Mouse (Mus musculus): Measurements from ENCODE around the gene 0610010K14Rik. TPM values are rescaled to one million over a fixed set of nuclear protein-coding genes. Genes with fewer than 3 reads are reported as not detected.

Gene 0610010K14Rik
- polyA plus RNA-seq, 1 experiment from 2014 or later: 227 TPM

DNA sequence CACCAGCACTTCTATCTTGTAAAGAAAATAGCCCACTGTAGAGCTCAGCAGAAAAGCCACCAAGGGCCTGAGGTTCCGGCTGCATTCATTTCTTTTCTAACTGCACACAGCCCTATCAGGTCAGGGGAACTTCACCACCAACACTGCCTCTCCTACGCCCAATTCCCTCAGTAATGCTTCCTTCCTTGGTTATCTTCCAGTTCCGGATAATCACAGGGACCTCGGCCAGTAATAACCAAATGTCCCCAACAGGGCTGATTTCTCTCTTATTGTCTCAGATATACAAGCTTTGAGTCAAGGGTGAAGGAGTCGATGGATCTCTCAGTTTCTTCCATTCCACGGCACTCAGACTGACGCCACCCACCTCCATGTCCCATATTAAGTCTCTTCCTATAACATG is 30.4 kb downstream of the 0610010K14Rik start:
- H3K27ac ChIP-seq: no peak overlapping the region
- no peaks in the 10 kb centered on the region for H3K4me1 ChIP-seq
- no peak for DNase-seq (ENCODE audit: extremely low spot score, low spot score)
- H3K36me3 ChIP-seq (replicated peaks): no peaks in the 10 kb centered on the region
- H3K4me3 ChIP-seq: no peak overlapping the region
- no peaks in the 10 kb centered on the region for H3K9me3 ChIP-seq
- peaks cover 7% of the 10 kb centered on the region for H3K27me3 ChIP-seq (ENCODE audit: poor library complexity, severe bottlenecking)
- 89% methylated on average over 7 of the region's 7 CpGs for WGBS

DNA sequence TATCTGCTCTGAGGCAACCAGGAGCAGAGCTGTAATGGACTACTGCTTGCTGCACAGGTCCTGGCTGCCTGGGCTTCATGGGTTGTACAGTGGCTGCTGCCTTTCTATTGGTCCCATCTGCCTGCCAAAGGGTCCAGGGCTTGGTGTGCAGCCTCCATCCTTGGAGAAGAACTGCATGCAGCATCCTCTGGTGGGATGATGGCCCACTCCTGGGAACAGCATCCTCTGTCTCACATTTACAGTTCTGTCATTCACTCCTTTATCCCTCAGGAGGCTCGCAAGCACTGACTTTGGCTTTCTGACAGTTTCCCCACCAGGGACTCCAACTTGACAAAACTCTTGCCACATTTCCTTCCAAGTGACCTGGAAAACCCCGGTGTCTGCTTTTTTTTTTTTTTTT is 30.9 kb downstream of the 0610010K14Rik start:
- 83% methylated on average over 2 of the region's 2 CpGs for WGBS
- no peak for DNase-seq (ENCODE audit: extremely low spot score, low spot score)
- H3K9me3 ChIP-seq: no peaks in the 10 kb centered on the region
- H3K27ac ChIP-seq: no peak overlapping the region
- 0 out of 2 replicates have a peak, but pooled peaks cover 2% of the 10 kb centered on the region for H3K27me3 ChIP-seq (ENCODE audit: poor library complexity, severe bottlenecking)
- H3K4me3 ChIP-seq: no peak overlapping the region
- no peaks in the 10 kb centered on the region for H3K36me3 ChIP-seq (replicated peaks)
- H3K4me1 ChIP-seq: no peaks in the 10 kb centered on the region

GRCm38 (mm10) chr11:70201691-70202090 is 36.0 kb downstream of the 0610010K14Rik start:
- no peaks in the 10 kb centered on the region for H3K36me3 ChIP-seq (replicated peaks)
- no peak overlapping the region for H3K27ac ChIP-seq
- no peaks in the 10 kb centered on the region for H3K9me3 ChIP-seq
- WGBS: 36% methylated on average over 5 of the region's 5 CpGs
- H3K27me3 ChIP-seq (ENCODE audit: poor library complexity, severe bottlenecking): no peaks in the 10 kb centered on the region
- no peak overlapping the region for H3K4me3 ChIP-seq
- H3K4me1 ChIP-seq: peaks cover 4% of the 10 kb centered on the region
- DNase-seq (ENCODE audit: extremely low spot score, low spot score): peak; percentile 79

- DNase-seq (ENCODE audit: extremely low spot score, low spot score): no peak
- no peaks in the 10 kb centered on the region for H3K27me3 ChIP-seq (ENCODE audit: poor library complexity, severe bottlenecking)
- H3K4me1 ChIP-seq: peaks cover 4% of the 10 kb centered on the region
- 88% methylated on average over 5 of the region's 5 CpGs for WGBS
- no peaks in the 10 kb centered on the region for H3K9me3 ChIP-seq
- no peak overlapping the region for H3K4me3 ChIP-seq
- H3K36me3 ChIP-seq (replicated peaks): no peaks in the 10 kb centered on the region
- no peak overlapping the region for H3K27ac ChIP-seq
Measured at GRCm38 (mm10) chr11:70200036-70200608, 37.6 kb downstream of the 0610010K14Rik start.

DNA sequence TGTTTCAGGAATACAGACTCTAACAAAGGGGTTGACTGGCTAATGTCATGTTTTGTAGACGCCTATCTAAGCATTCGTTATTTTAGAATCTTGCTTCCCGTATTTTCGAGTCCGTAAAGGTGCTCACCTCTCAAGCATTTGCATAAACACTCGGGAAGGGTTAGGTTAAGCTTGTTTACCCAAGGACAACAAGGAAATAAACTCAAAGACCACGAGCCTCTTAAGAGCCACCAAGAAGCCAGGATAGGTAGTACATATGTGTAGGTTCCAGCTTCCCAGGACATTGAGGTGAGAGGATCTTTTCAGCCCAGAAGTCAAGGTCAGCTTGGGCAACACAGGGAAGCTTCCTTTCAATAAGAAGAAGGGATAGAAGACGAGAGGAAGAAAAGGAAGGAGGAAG is 38.6 kb downstream of the 0610010K14Rik start:
- 84% methylated on average over 8 of the region's 8 CpGs for WGBS
- DNase-seq (ENCODE audit: extremely low spot score, low spot score): no peak
- Histone ChIP-seq H3K4me3 (no peak overlapping the region), H3K27ac (no peak overlapping the region), H3K27me3 (ENCODE audit: poor library complexity, severe bottlenecking) (no peaks in the 10 kb centered on the region), H3K9me3 (no peaks in the 10 kb centered on the region), H3K36me3 (replicated peaks) (no peaks in the 10 kb centered on the region), H3K4me1 (peaks cover 4% of the 10 kb centered on the region)

DNA sequence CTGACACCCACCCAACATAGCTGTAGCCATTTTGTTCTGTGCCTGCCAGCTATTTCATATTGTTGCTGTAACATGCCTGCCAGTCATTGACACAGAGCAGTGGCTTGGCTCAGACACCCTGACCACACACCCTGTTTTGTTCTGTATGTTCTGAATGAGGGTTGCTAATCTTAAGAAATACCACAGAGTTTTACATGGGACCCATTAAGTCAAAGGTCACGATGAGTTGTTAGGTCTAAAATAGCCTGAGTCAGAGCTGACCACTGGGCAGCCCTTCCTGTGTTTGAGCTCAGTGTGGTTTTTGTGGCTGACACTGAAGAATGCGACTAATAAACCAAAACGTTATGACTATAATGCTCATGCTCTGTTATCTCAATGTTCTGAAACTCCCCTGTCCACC is 39.4 kb downstream of the 0610010K14Rik start:
- 90% methylated on average over 3 of the region's 3 CpGs for WGBS

DNA sequence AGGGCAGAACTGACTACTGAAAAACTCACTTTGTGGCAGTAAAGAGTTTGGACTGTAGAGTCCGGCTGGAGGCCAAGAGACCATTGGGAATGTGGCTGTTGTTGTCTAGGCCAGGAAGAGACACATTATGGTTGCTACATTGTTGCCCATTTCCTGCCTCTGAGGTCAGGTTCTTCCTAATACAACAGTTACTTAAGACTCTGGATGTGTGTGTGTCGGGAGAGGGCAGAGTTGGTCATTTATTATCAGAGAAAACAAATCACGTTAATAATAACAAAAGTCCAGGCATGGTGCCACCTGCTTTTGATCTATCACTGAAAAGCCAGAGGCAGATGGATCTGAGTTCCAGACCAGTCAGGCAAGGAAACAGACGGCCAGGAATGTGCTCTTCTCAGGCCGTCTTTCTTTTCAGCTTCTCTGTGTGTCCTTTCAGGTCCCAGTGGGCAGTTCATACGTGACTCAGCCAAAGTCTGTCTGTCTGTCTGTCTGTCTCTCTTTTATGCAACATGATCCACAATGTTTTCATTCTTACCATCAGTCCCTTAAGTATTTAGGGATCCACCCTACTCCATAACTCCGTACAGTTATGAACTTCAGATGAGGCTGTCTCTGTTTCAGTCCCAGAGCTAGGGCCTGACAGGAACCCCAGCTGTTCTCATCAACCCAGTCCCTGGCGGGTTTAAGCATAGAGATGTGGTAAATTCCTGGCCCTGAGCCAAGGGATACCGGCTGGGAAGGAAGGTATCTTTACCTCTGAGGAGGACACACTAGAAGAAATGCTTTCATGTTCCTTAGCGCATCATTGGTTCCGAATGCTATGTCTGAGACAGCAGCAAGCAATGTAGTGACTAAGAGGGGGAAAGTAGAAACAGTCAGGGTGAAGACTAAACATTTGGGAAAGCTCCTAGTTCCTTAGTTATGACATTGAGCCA is 44.1 kb downstream of the 0610010K14Rik start:
- Histone ChIP-seq H3K4me3 (no peak overlapping the region), H3K27ac (no peak overlapping the region), H3K9me3 (no peaks in the 10 kb centered on the region), H3K36me3 (replicated peaks) (no peaks in the 10 kb centered on the region), H3K4me1 (no peaks in the 10 kb centered on the region), H3K27me3 (ENCODE audit: poor library complexity, severe bottlenecking) (no peaks in the 10 kb centered on the region)
- no peak for DNase-seq (ENCODE audit: extremely low spot score, low spot score)
- WGBS: 73% methylated on average over 11 of the region's 11 CpGs

More for the DNA sequence above, 39.4 kb downstream of the 0610010K14Rik start:
- Histone ChIP-seq H3K27me3 (ENCODE audit: poor library complexity, severe bottlenecking) (no peaks in the 10 kb centered on the region), H3K27ac (no peak overlapping the region), H3K4me3 (no peak overlapping the region), H3K36me3 (replicated peaks) (no peaks in the 10 kb centered on the region), H3K4me1 (peaks cover 4% of the 10 kb centered on the region), H3K9me3 (no peaks in the 10 kb centered on the region)
- DNase-seq (ENCODE audit: extremely low spot score, low spot score): no peak

GRCm38 (mm10) chr11:70192157-70192556 is 45.6 kb downstream of the 0610010K14Rik start:
- Histone ChIP-seq H3K9me3 (no peaks in the 10 kb centered on the region), H3K27ac (no peak overlapping the region), H3K36me3 (replicated peaks) (no peaks in the 10 kb centered on the region), H3K4me1 (no peaks in the 10 kb centered on the region), H3K27me3 (ENCODE audit: poor library complexity, severe bottlenecking) (no peaks in the 10 kb centered on the region), H3K4me3 (no peak overlapping the region)
- WGBS: 82% methylated on average over 4 of the region's 4 CpGs
- DNase-seq (ENCODE audit: extremely low spot score, low spot score): no peak

DNA sequence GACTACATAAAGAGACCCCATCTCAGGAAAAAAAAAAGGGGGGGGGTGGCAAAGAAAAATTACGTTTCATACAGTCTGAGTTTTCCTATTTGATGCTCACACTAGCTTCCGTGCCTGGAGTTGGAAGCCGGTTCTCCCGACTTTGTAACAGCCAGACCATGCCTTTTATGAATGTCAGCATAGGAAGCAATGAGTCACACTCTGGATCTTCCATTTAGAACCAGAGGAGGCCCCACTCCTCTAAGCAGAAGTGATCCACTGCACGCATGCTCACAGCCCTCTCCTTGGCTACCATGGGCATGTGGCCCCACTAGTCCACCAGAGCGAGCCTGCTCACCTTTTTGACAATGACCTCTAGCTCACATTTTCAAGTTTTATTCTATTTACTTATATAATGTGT is 46.5 kb downstream of the 0610010K14Rik start:
- WGBS: 91% methylated on average over 6 of the region's 6 CpGs
- no peak overlapping the region for H3K4me3 ChIP-seq
- no peaks in the 10 kb centered on the region for H3K9me3 ChIP-seq
- no peak overlapping the region for H3K27ac ChIP-seq
- H3K27me3 ChIP-seq (ENCODE audit: poor library complexity, severe bottlenecking): no peaks in the 10 kb centered on the region
- no peaks in the 10 kb centered on the region for H3K36me3 ChIP-seq (replicated peaks)
- no peak for DNase-seq (ENCODE audit: extremely low spot score, low spot score)
- H3K4me1 ChIP-seq: no peaks in the 10 kb centered on the region

- H3K4me3 ChIP-seq: no peak overlapping the region
- H3K9me3 ChIP-seq: no peaks in the 10 kb centered on the region
- no peaks in the 10 kb centered on the region for H3K27me3 ChIP-seq (ENCODE audit: poor library complexity, severe bottlenecking)
- H3K4me1 ChIP-seq: no peaks in the 10 kb centered on the region
- H3K36me3 ChIP-seq (replicated peaks): no peaks in the 10 kb centered on the region
- DNase-seq (ENCODE audit: extremely low spot score, low spot score): no peak
- 93% methylated on average over 28 of the region's 28 CpGs for WGBS
- no peak overlapping the region for H3K27ac ChIP-seq
Measured at GRCm38 (mm10) chr11:70189319-70190134, 48.2 kb downstream of the 0610010K14Rik start.

All from forebrain, embryonic 10.5 days (tissue).